Mouse (Mus musculus) lung, adult 2 months (tissue): ENCODE results near the gene Pex11g.

Source experiments
- CTCF ChIP-seq: fragments of 200-500 bp; IDR thresholded peaks from 2 replicates; pipeline ENCODE4 v1.5.1; 2011; ENCODE audit warnings: mild to moderate bottlenecking, low read length, control low read depth; ENCODE audit not compliant: insufficient read depth
- POLR2A ChIP-seq: fragments of 200-500 bp; IDR thresholded peaks from 2 replicates; pipeline ENCODE4 v1.6.1; 2011; ENCODE audit warnings: low read depth, mild to moderate bottlenecking, control low read depth, low read length, borderline replicate concordance; ENCODE audit errors: extremely low read depth

DNA sequence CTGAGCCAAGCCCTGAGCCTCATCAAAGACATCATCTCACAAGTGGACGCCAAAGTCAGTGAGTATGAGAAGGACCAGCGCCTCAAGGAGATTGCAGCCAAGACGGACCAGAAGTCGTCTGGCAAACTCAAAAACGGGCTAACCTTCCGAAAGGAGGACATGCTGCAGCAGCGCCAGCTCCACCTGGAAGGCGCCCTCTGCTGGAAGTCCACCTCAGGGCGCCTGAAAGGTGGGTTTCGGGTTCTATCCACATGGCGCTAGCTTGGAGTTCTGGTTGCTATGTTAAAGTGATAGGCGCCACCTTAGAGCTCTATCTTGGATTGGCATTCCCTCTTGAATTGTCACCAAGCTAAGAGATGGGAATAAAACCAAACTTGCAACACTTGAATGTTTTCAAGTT is 28.0 kb downstream of the Pex11g start:
- no peak for TF ChIP-seq POLR2A
- 0 out of 2 replicates have a peak, but pooled peaks have one; percentile 11 for TF ChIP-seq CTCF
